Mouse (Mus musculus): ENCODE measurements at regions not wholly inside any gene's neighbourhood (a gene's known extent, or its start where the extent isn't known, plus 50 kb on each side); places are given as distances from the start of the nearest gene placed in this dataset.

GRCm38 (mm10) chr14:85965139-85965538, 1175.9 kb downstream of the Diaph3 start:
- H3K27me3 ChIP-seq (ENCODE audit: control insufficient read depth, insufficient read depth, low read depth, low read length), result no peaks in the 10 kb centered on the region
- WGBS, result 27% methylated on average over 2 of the region's 2 CpGs
- no peaks in the 10 kb centered on the region for H3K36me3 ChIP-seq (ENCODE audit: control insufficient read depth, insufficient read depth, low read length)
- no peak for ATAC-seq (ENCODE audit: low read depth)
- no peak overlapping the region for H3K27ac ChIP-seq (ENCODE audit: low read length)
- no peak overlapping the region for H3K4me2 ChIP-seq (ENCODE audit: low read depth, low read length)
- H3K4me1 ChIP-seq (replicated peaks; ENCODE audit: control insufficient read depth, insufficient read depth, low read length), result no peaks in the 10 kb centered on the region
- H3K9ac ChIP-seq (ENCODE audit: low read length), result no peak overlapping the region
- H3K9me3 ChIP-seq (ENCODE audit: control insufficient read depth, low read length), result no peaks in the 10 kb centered on the region
- H3K4me3 ChIP-seq (ENCODE audit: low read length), result no peak overlapping the region

- no peaks in the 10 kb centered on the region for H3K9me3 ChIP-seq (ENCODE audit: control insufficient read depth, low read length)
- peak; percentile 84 for ATAC-seq (ENCODE audit: low read depth)
Observed at GRCm38 (mm10) chr14:85945707-85946313, 1195.2 kb downstream of the Diaph3 start.

GRCm38 (mm10) chr14:85942792-85943191, 1198.2 kb downstream of the Diaph3 start:
- H3K27ac ChIP-seq (ENCODE audit: low read length), result no peak overlapping the region
- no peak overlapping the region for H3K9ac ChIP-seq (ENCODE audit: low read length)
- H3K9me3 ChIP-seq (ENCODE audit: control insufficient read depth, low read length), result no peaks in the 10 kb centered on the region
- no peak overlapping the region for H3K4me3 ChIP-seq (ENCODE audit: low read length)
- ATAC-seq (ENCODE audit: low read depth), result no peak
- H3K4me2 ChIP-seq (ENCODE audit: low read depth, low read length), result no peak overlapping the region
- no peaks in the 10 kb centered on the region for H3K27me3 ChIP-seq (ENCODE audit: control insufficient read depth, insufficient read depth, low read depth, low read length)
- WGBS, result 74% methylated on average over 4 of the region's 4 CpGs
- H3K4me1 ChIP-seq (replicated peaks; ENCODE audit: control insufficient read depth, insufficient read depth, low read length), result no peaks in the 10 kb centered on the region
- no peaks in the 10 kb centered on the region for H3K36me3 ChIP-seq (ENCODE audit: control insufficient read depth, insufficient read depth, low read length)

More at GRCm38 (mm10) chr14:85945707-85946313, 1195.2 kb downstream of the Diaph3 start:
- Histone ChIP-seq H3K9ac (ENCODE audit: low read length) (no peak overlapping the region), H3K4me2 (ENCODE audit: low read depth, low read length) (no peak overlapping the region), H3K27me3 (ENCODE audit: control insufficient read depth, insufficient read depth, low read depth, low read length) (no peaks in the 10 kb centered on the region), H3K27ac (ENCODE audit: low read length) (no peak overlapping the region), H3K4me3 (ENCODE audit: low read length) (no peak overlapping the region), H3K36me3 (ENCODE audit: control insufficient read depth, insufficient read depth, low read length) (no peaks in the 10 kb centered on the region), H3K4me1 (replicated peaks; ENCODE audit: control insufficient read depth, insufficient read depth, low read length) (no peaks in the 10 kb centered on the region)
- WGBS, result 28% methylated on average over 3 of the region's 3 CpGs

- H3K27ac ChIP-seq (ENCODE audit: low read length), result no peak overlapping the region
- H3K36me3 ChIP-seq (ENCODE audit: control insufficient read depth, insufficient read depth, low read length), result no peaks in the 10 kb centered on the region
- H3K27me3 ChIP-seq (ENCODE audit: control insufficient read depth, insufficient read depth, low read depth, low read length), result no peaks in the 10 kb centered on the region
- H3K4me3 ChIP-seq (ENCODE audit: low read length), result no peak overlapping the region
- ATAC-seq (ENCODE audit: low read depth), result no peak
- no peaks in the 10 kb centered on the region for H3K4me1 ChIP-seq (replicated peaks; ENCODE audit: control insufficient read depth, insufficient read depth, low read length)
- H3K9me3 ChIP-seq (ENCODE audit: control insufficient read depth, low read length), result no peaks in the 10 kb centered on the region
- 81% methylated on average over 1 of the region's 1 CpGs for WGBS
- H3K4me2 ChIP-seq (ENCODE audit: low read depth, low read length), result no peak overlapping the region
- H3K9ac ChIP-seq (ENCODE audit: low read length), result no peak overlapping the region
Observed at GRCm38 (mm10) chr14:85940585-85940984, 1200.5 kb downstream of the Diaph3 start.

GRCm38 (mm10) chr14:85935091-85935490, 1205.9 kb downstream of the Diaph3 start:
- Histone ChIP-seq H3K4me2 (ENCODE audit: low read depth, low read length) (no peak overlapping the region), H3K27ac (ENCODE audit: low read length) (no peak overlapping the region), H3K4me3 (ENCODE audit: low read length) (no peak overlapping the region), H3K9ac (ENCODE audit: low read length) (no peak overlapping the region), H3K9me3 (ENCODE audit: control insufficient read depth, low read length) (no peaks in the 10 kb centered on the region), H3K4me1 (replicated peaks; ENCODE audit: control insufficient read depth, insufficient read depth, low read length) (no peaks in the 10 kb centered on the region), H3K27me3 (ENCODE audit: control insufficient read depth, insufficient read depth, low read depth, low read length) (no peaks in the 10 kb centered on the region), H3K36me3 (ENCODE audit: control insufficient read depth, insufficient read depth, low read length) (no peaks in the 10 kb centered on the region)
- ATAC-seq (ENCODE audit: low read depth), result no peak
- 76% methylated on average over 2 of the region's 2 CpGs for WGBS

- Histone ChIP-seq H3K27me3 (ENCODE audit: control insufficient read depth, insufficient read depth, low read depth, low read length) (no peaks in the 10 kb centered on the region), H3K27ac (ENCODE audit: low read length) (no peak overlapping the region), H3K9ac (ENCODE audit: low read length) (no peak overlapping the region), H3K9me3 (ENCODE audit: control insufficient read depth, low read length) (no peaks in the 10 kb centered on the region), H3K4me1 (replicated peaks; ENCODE audit: control insufficient read depth, insufficient read depth, low read length) (no peaks in the 10 kb centered on the region), H3K36me3 (ENCODE audit: control insufficient read depth, insufficient read depth, low read length) (no peaks in the 10 kb centered on the region), H3K4me3 (ENCODE audit: low read length) (no peak overlapping the region), H3K4me2 (ENCODE audit: low read depth, low read length) (no peak overlapping the region)
- no peak for ATAC-seq (ENCODE audit: low read depth)
- 27% methylated on average over 5 of the region's 5 CpGs for WGBS
Observed at GRCm38 (mm10) chr14:85930387-85930786, 1210.6 kb downstream of the Diaph3 start.

GRCm38 (mm10) chr14:85918894-85919293, 1222.1 kb downstream of the Diaph3 start:
- no peaks in the 10 kb centered on the region for H3K4me1 ChIP-seq (replicated peaks; ENCODE audit: control insufficient read depth, insufficient read depth, low read length)
- no peaks in the 10 kb centered on the region for H3K36me3 ChIP-seq (ENCODE audit: control insufficient read depth, insufficient read depth, low read length)
- no peak for ATAC-seq (ENCODE audit: low read depth)
- no peak overlapping the region for H3K4me3 ChIP-seq (ENCODE audit: low read length)
- no peak overlapping the region for H3K27ac ChIP-seq (ENCODE audit: low read length)
- no peaks in the 10 kb centered on the region for H3K27me3 ChIP-seq (ENCODE audit: control insufficient read depth, insufficient read depth, low read depth, low read length)
- no peaks in the 10 kb centered on the region for H3K9me3 ChIP-seq (ENCODE audit: control insufficient read depth, low read length)
- H3K9ac ChIP-seq (ENCODE audit: low read length), result no peak overlapping the region
- H3K4me2 ChIP-seq (ENCODE audit: low read depth, low read length), result no peak overlapping the region
- 80% methylated on average over 4 of the region's 4 CpGs for WGBS

GRCm38 (mm10) chr14:85915761-85916160, 1225.3 kb downstream of the Diaph3 start:
- Histone ChIP-seq H3K9ac (ENCODE audit: low read length) (no peak overlapping the region), H3K36me3 (ENCODE audit: control insufficient read depth, insufficient read depth, low read length) (no peaks in the 10 kb centered on the region), H3K9me3 (ENCODE audit: control insufficient read depth, low read length) (no peaks in the 10 kb centered on the region), H3K4me2 (ENCODE audit: low read depth, low read length) (no peak overlapping the region), H3K27ac (ENCODE audit: low read length) (no peak overlapping the region), H3K4me3 (ENCODE audit: low read length) (no peak overlapping the region), H3K4me1 (replicated peaks; ENCODE audit: control insufficient read depth, insufficient read depth, low read length) (no peaks in the 10 kb centered on the region), H3K27me3 (ENCODE audit: control insufficient read depth, insufficient read depth, low read depth, low read length) (no peaks in the 10 kb centered on the region)
- WGBS, result 83% methylated on average over 2 of the region's 2 CpGs
- no peak for ATAC-seq (ENCODE audit: low read depth)

GRCm38 (mm10) chr14:85897890-85898289, 1243.1 kb downstream of the Diaph3 start:
- no peak overlapping the region for H3K27ac ChIP-seq (ENCODE audit: low read length)
- no peaks in the 10 kb centered on the region for H3K4me1 ChIP-seq (replicated peaks; ENCODE audit: control insufficient read depth, insufficient read depth, low read length)
- no peak for ATAC-seq (ENCODE audit: low read depth)
- H3K27me3 ChIP-seq (ENCODE audit: control insufficient read depth, insufficient read depth, low read depth, low read length), result no peaks in the 10 kb centered on the region
- no peak overlapping the region for H3K4me3 ChIP-seq (ENCODE audit: low read length)
- H3K9me3 ChIP-seq (ENCODE audit: control insufficient read depth, low read length), result no peaks in the 10 kb centered on the region
- 83% methylated on average over 1 of the region's 1 CpGs for WGBS
- H3K36me3 ChIP-seq (ENCODE audit: control insufficient read depth, insufficient read depth, low read length), result no peaks in the 10 kb centered on the region
- H3K4me2 ChIP-seq (ENCODE audit: low read depth, low read length), result no peak overlapping the region
- no peak overlapping the region for H3K9ac ChIP-seq (ENCODE audit: low read length)
